Mouse (Mus musculus) heart, embryonic 16.5 days (tissue): Measurements from ENCODE around the gene Rsph3b. TPM values are rescaled to one million over a fixed set of nuclear protein-coding genes. Genes with fewer than 3 reads are reported as not detected.
A peak's percentile ranks its signal among the peaks of the same experiment; 100 is the strongest.
"Not testable (repeated sequence)": the region's sequence is repeated elsewhere in the genome, so short reads cannot be mapped to it uniquely, and the experiment has no call there.

Source experiments
- ATAC-seq: fragments of 200-750 bp; cut with Nextera tagmentation; replicated peaks from 2 replicates; pipeline ENCODE4 v1.8.0; 2017; ENCODE audit warnings: moderate number of reproducible peaks; ENCODE audit not compliant: insufficient read depth, low FRiP score; ENCODE audit errors: extremely low read depth
- H3K27ac ChIP-seq: fragments of 300-500 bp; sonication (generic); 2 replicates; pipeline ENCODE4 v1.5.1; 2014; ENCODE audit warnings: mild to moderate bottlenecking, low read length, control low read depth, moderate library complexity
- H3K27me3 ChIP-seq: fragments of 300-500 bp; sonication (generic); 2 replicates; pipeline ENCODE4 v1.6.1; 2014; ENCODE audit warnings: low read length, mixed read lengths; ENCODE audit not compliant: control insufficient read depth, insufficient read depth
- H3K36me3 ChIP-seq: fragments of 300-500 bp; sonication (generic); 2 replicates; pipeline ENCODE4 v1.6.1; 2014; ENCODE audit not compliant: control insufficient read depth, insufficient read depth
- H3K4me1 ChIP-seq: fragments of 300-500 bp; sonication (generic); 2 replicates; pipeline ENCODE4 v1.6.1; 2014; ENCODE audit warnings: low read length, mixed read lengths; ENCODE audit not compliant: control insufficient read depth, insufficient read depth
- H3K4me2 ChIP-seq: fragments of 300-500 bp; sonication (generic); 2 replicates; pipeline ENCODE4 v1.6.1; 2014; ENCODE audit warnings: low read depth, mild to moderate bottlenecking, control low read depth, low read length
- H3K4me3 ChIP-seq: fragments of 300-500 bp; sonication (generic); 2 replicates; pipeline ENCODE4 v1.5.1; 2014; ENCODE audit warnings: mild to moderate bottlenecking, control low read depth, low read length
- H3K9ac ChIP-seq: fragments of 300-500 bp; sonication (generic); 2 replicates; pipeline ENCODE4 v1.6.1; 2014; ENCODE audit warnings: low read length, control low read depth
- H3K9me3 ChIP-seq: fragments of 300-500 bp; sonication (generic); replicated peaks from 2 replicates; pipeline ENCODE4 v1.6.1; 2016; ENCODE audit warnings: low read length; ENCODE audit not compliant: control insufficient read depth
- WGBS: fragments of 180-500 bp; shearing (Covaris S2); extraction: QIAGEN DNeasy Blood & Tissue Kit; methylation state at CpG from one replicate; pipeline ENCODE4 v1.1.7; 2014; 5-methylcytosine and 5-hydroxymethylcytosine counted together
- polyA plus RNA-seq: library from polyadenylated mRNA; unstranded; fragments of >200 nt; fragmentation: Nextera tagmentation; extraction: Ambion mirVana; gene quantifications from 2 replicates; pipeline ENCODE4 v1.2.1, GENCODE M21; 2015

Gene Rsph3b
- polyA plus RNA-seq, 1 experiment from 2014 or later: 96.3 TPM

GRCm38 (mm10) chr17:6919388-6919787 lies 29.1 kb downstream of the Rsph3b start:
- H3K4me3 ChIP-seq, H3K9me3 ChIP-seq, H3K4me1 ChIP-seq, H3K36me3 ChIP-seq, H3K4me2 ChIP-seq, ATAC-seq, H3K27ac ChIP-seq, H3K27me3 ChIP-seq, H3K9ac ChIP-seq: not testable (repeated sequence)
- WGBS: 81% methylated on average over 3 of the region's 3 CpGs

GRCm38 (mm10) chr17:6915282-6915681 lies 33.2 kb downstream of the Rsph3b start:
- not testable (repeated sequence) for ATAC-seq, H3K9ac ChIP-seq, H3K4me3 ChIP-seq, H3K4me1 ChIP-seq, H3K27me3 ChIP-seq, H3K36me3 ChIP-seq, H3K4me2 ChIP-seq, H3K9me3 ChIP-seq, H3K27ac ChIP-seq
- WGBS: 94% methylated on average over 2 of the region's 4 CpGs

- H3K4me2 ChIP-seq, H3K36me3 ChIP-seq, H3K4me1 ChIP-seq, H3K9me3 ChIP-seq, H3K4me3 ChIP-seq, H3K27ac ChIP-seq, H3K9ac ChIP-seq, H3K27me3 ChIP-seq: not testable (repeated sequence)
- peak; percentile 82 for ATAC-seq
- WGBS: 40% methylated on average over 1 of the region's 6 CpGs
Observed at GRCm38 (mm10) chr17:6914066-6914465, 34.4 kb downstream of the Rsph3b start.

- H3K27ac ChIP-seq, H3K36me3 ChIP-seq, ATAC-seq, H3K4me2 ChIP-seq, H3K4me3 ChIP-seq, H3K4me1 ChIP-seq, H3K9me3 ChIP-seq, H3K27me3 ChIP-seq, H3K9ac ChIP-seq: not testable (repeated sequence)
- 85% methylated on average over 1 of the region's 2 CpGs for WGBS
Observed at GRCm38 (mm10) chr17:6900361-6900760, 48.1 kb downstream of the Rsph3b start.

GRCm38 (mm10) chr17:6897996-6898562 lies 50.4 kb downstream of the Rsph3b start:
- not testable (repeated sequence) for H3K9me3 ChIP-seq, H3K27ac ChIP-seq, H3K9ac ChIP-seq, H3K27me3 ChIP-seq, H3K4me1 ChIP-seq, H3K4me3 ChIP-seq, H3K4me2 ChIP-seq, ATAC-seq, H3K36me3 ChIP-seq
- WGBS: 51% methylated on average over 7 of the region's 7 CpGs

GRCm38 (mm10) chr17:6896756-6897155 lies 51.7 kb downstream of the Rsph3b start:
- no peak for ATAC-seq
- no peaks in the 10 kb centered on the region for H3K27me3 ChIP-seq

GRCm38 (mm10) chr17:6893332-6893731 lies 55.1 kb downstream of the Rsph3b start:
- ATAC-seq: no peak
- Histone ChIP-seq H3K4me2 (no peak overlapping the region), H3K9me3 (no peaks in the 10 kb centered on the region), H3K36me3 (no peaks in the 10 kb centered on the region), H3K4me3 (no peak overlapping the region), H3K27ac (no peak overlapping the region), H3K27me3 (no peaks in the 10 kb centered on the region), H3K4me1 (no peaks in the 10 kb centered on the region), H3K9ac (no peak overlapping the region)
- WGBS: 76% methylated on average over 10 of the region's 10 CpGs

More at GRCm38 (mm10) chr17:6896756-6897155, 51.7 kb downstream of the Rsph3b start:
- H3K9me3 ChIP-seq: no peaks in the 10 kb centered on the region
- no peaks in the 10 kb centered on the region for H3K36me3 ChIP-seq
- 80% methylated on average over 4 of the region's 4 CpGs for WGBS
- no peaks in the 10 kb centered on the region for H3K4me1 ChIP-seq
- no peak overlapping the region for H3K9ac ChIP-seq
- no peak overlapping the region for H3K4me2 ChIP-seq
- no peak overlapping the region for H3K27ac ChIP-seq
- H3K4me3 ChIP-seq: no peak overlapping the region

GRCm38 (mm10) chr17:6891966-6892934 lies 56.2 kb downstream of the Rsph3b start:
- no peaks in the 10 kb centered on the region for H3K27me3 ChIP-seq
- WGBS: 76% methylated on average over 7 of the region's 7 CpGs
- ATAC-seq: no peak
- H3K27ac ChIP-seq: no peak overlapping the region
- H3K9ac ChIP-seq: no peak overlapping the region
- H3K4me3 ChIP-seq: no peak overlapping the region
- H3K4me2 ChIP-seq: no peak overlapping the region
- no peaks in the 10 kb centered on the region for H3K4me1 ChIP-seq
- no peaks in the 10 kb centered on the region for H3K9me3 ChIP-seq
- H3K36me3 ChIP-seq: no peaks in the 10 kb centered on the region

GRCm38 (mm10) chr17:6886445-6886844 lies 62.0 kb downstream of the Rsph3b start:
- ATAC-seq: no peak
- 79% methylated on average over 1 of the region's 1 CpGs for WGBS

More at GRCm38 (mm10) chr17:6886445-6886844, 62.0 kb downstream of the Rsph3b start:
- H3K4me2 ChIP-seq: no peak overlapping the region
- H3K4me3 ChIP-seq: no peak overlapping the region
- H3K9me3 ChIP-seq: no peaks in the 10 kb centered on the region
- no peak overlapping the region for H3K27ac ChIP-seq
- H3K36me3 ChIP-seq: no peaks in the 10 kb centered on the region
- no peak overlapping the region for H3K9ac ChIP-seq
- H3K27me3 ChIP-seq: no peaks in the 10 kb centered on the region
- H3K4me1 ChIP-seq: no peaks in the 10 kb centered on the region
